Mouse (Mus musculus) adrenal gland, adult 8-10 months (tissue): ENCODE measurements around the gene Gpr83. TPM values are rescaled to one million over a fixed set of nuclear protein-coding genes. Genes with fewer than 3 reads are reported as not detected.

Source experiments
- DNase-seq: peaks from one replicate; pipeline ENCODE4 v3.0.0; 2022
- total RNA-seq, 4 experiments: library from RNA; stranded (reverse); gene quantifications; 2 replicates each; pipeline ENCODE4 v1.2.4; 2022

The Gpr83 gene
- total RNA-seq, 4 experiments from 2014 or later = 0.13 TPM; not detected in 3

GRCm38 (mm10) chr9:14905956-14906355 is 45.9 kb downstream of the Gpr83 start:
- no peak for DNase-seq

DNA sequence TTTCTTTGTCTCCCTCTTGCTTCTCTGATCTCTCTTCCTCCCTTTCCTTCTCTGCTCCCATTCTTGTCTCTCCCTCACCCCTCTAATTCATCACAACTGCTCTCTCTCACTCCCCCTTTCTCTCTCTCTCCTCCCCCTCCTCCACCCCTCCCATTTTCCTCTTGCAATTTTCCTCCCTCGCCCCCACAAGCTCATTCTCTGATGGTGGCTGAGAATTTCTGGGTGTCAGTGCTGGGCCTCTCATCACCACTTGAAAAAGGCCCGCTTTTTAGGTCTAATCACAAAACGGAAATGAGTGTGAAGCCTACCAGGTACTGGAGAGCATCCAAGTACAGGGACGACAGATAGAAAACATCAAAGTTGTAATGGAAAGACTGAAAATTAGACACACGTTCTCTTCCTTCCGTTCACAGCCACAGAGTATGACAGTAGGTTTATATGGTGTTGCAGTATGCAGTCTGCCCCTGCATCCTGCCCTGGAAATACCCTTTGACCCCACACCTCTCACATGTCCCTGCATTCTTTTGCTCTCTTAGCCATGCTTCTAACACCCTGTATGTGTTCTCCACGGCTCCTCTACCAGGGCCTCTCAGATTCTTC is 47.9 kb downstream of the Gpr83 start:
- DNase-seq = no peak

DNA sequence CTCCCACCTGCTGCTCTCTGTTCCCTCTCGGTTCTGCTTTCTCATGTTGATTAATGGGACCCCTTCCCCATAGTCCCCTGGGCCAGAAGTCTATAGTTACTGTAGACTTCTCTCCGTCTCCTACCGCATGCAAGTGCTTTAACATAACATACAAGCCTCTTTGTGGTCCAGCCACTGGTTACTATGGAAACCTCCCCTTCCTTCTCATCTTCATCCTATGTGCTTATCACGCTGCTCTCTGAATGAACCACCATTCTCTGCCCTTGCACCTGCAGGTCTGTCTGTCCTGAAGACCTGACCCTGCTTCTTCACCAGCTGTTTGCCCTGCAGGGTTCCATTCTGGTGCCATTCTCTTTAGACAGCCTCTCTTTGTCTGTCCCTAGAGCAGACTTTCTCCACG is 50.0 kb downstream of the Gpr83 start:
- no peak for DNase-seq

- DNase-seq = no peak
Observed at GRCm38 (mm10) chr9:14912037-14912436, 52.0 kb downstream of the Gpr83 start.

DNA sequence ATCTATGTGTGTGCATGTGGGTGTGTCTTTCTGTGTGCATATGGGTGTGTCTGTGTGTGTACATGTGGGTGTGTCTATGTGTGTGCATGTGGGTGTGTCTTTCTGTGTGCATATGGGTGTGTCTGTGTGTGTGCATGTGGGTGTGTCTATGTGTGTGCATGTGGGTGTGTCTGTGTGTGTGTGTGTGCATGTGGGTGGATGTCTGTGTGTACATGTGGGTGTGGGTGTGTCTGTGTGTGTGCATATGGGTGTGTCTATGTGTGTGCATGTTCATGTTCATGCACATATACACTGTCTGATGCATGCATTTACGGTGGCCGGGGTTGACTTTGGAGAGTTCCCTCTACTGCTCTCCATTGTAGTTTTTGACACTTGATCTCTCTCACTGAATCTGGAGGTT is 57.7 kb downstream of the Gpr83 start:
- DNase-seq = no peak

GRCm38 (mm10) chr9:14918825-14919668 is 59.0 kb downstream of the Gpr83 start:
- no peak for DNase-seq

Other genes with a start within 250 kb of the Gpr83 start
- gene Amotl1, start 215.2 kb upstream of the Gpr83 start, total RNA-seq = 10 to 100 TPM; 26.5 to 48.4 (median 40.6) TPM
- under 1 TPM in 3 of 4 experiments, not detected in 1; 0.09 to 0.27 (median 0.15) TPM for gene Piwil4, start 119.5 kb upstream of the Gpr83 start, total RNA-seq
- gene Fut4, start 107.8 kb upstream of the Gpr83 start, total RNA-seq = 1 to 10 TPM; 1.2 to 2.6 (median 1.7) TPM
- not detected for gene 1700012B09Rik, start 89.2 kb upstream of the Gpr83 start, total RNA-seq
- 10 to 100 TPM; 18.8 to 26.9 (median 23.2) TPM for gene Mre11a, start 75.6 kb upstream of the Gpr83 start, total RNA-seq
- gene Ankrd49, start 75.4 kb upstream of the Gpr83 start, total RNA-seq = 10 to 100 TPM; 10.6 to 15.6 (median 14.3) TPM
- not detected for gene Izumo1r, start 43.7 kb downstream of the Gpr83 start, total RNA-seq
- gene Panx1, start 185.3 kb downstream of the Gpr83 start, total RNA-seq = 10 to 100 TPM in 2 of 4 experiments, 1 to 10 TPM in 2; 6.7 to 11.5 (median 9.9) TPM